Mouse (Mus musculus): ENCODE measurements around the gene Ick. TPM values are rescaled to one million over a fixed set of nuclear protein-coding genes. Genes with fewer than 3 reads are reported as not detected.

Ick gene
- polyA plus RNA-seq, 1 experiment: 8.2 TPM

GRCm38 (mm10) chr9:78088521-78088920 is 20.5 kb upstream of the Ick start:
- no peak overlapping the region for H3K27ac ChIP-seq (ENCODE audit: insufficient read depth, low read depth, low read length)
- 57% methylated on average over 4 of the region's 4 CpGs for WGBS

DNA sequence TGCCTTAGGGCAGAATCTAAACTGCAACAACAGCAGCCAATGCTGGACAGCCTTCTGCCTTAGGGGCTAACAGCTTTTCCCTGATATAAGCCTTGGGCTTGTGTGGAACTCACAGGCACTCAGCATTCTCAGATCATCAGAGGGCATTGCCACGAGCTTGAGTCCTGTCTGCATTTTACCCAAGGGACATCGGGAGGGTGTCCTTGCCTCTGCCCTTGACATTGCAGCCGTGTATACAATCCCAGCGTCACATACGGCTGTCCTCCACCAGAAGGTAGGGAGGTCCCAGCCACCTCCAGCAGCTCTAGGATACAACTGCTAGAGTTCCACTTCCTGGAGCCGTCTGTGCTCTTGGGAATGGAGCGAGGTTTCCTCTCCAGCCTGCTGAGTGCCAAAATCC is 20.0 kb upstream of the Ick start:
- H3K4me1 ChIP-seq (ENCODE audit: control insufficient read depth, insufficient read depth, low read length): no peaks in the 10 kb centered on the region
- H3K36me3 ChIP-seq (ENCODE audit: control insufficient read depth, insufficient read depth, low read length): peaks cover 12% of the 10 kb centered on the region; the same call in 1 of the 2 replicates
- TF ChIP-seq CTCF (conservative IDR thresholded peaks at IDR 0.05; ENCODE audit: insufficient read depth, insufficient read length, low read depth, low read length): no peak
- no peak for TF ChIP-seq POLR2A (IDR thresholded peaks at IDR 0.05; ENCODE audit: low read depth, low read length)
- WGBS: 65% methylated on average over 7 of the region's 7 CpGs
- H3K4me3 ChIP-seq (ENCODE audit: insufficient read depth, low read depth, low read length): no peak overlapping the region
- no peak for DNase-seq
- H3K27me3 ChIP-seq (replicated peaks; ENCODE audit: control insufficient read depth, insufficient read depth, low read length): no peaks in the 10 kb centered on the region
- H3K27ac ChIP-seq (ENCODE audit: insufficient read depth, low read depth, low read length): no peak overlapping the region

More at GRCm38 (mm10) chr9:78088521-78088920, 20.5 kb upstream of the Ick start:
- peaks cover 12% of the 10 kb centered on the region; the same call in 1 of the 2 replicates for H3K36me3 ChIP-seq (ENCODE audit: control insufficient read depth, insufficient read depth, low read length)
- DNase-seq: no peak
- H3K4me3 ChIP-seq (ENCODE audit: insufficient read depth, low read depth, low read length): no peak overlapping the region
- no peaks in the 10 kb centered on the region for H3K4me1 ChIP-seq (ENCODE audit: control insufficient read depth, insufficient read depth, low read length)
- H3K27me3 ChIP-seq (replicated peaks; ENCODE audit: control insufficient read depth, insufficient read depth, low read length): no peaks in the 10 kb centered on the region
- TF ChIP-seq CTCF (conservative IDR thresholded peaks at IDR 0.05; ENCODE audit: insufficient read depth, insufficient read length, low read depth, low read length) (no peak), POLR2A (IDR thresholded peaks at IDR 0.05; ENCODE audit: low read depth, low read length) (no peak)

DNA sequence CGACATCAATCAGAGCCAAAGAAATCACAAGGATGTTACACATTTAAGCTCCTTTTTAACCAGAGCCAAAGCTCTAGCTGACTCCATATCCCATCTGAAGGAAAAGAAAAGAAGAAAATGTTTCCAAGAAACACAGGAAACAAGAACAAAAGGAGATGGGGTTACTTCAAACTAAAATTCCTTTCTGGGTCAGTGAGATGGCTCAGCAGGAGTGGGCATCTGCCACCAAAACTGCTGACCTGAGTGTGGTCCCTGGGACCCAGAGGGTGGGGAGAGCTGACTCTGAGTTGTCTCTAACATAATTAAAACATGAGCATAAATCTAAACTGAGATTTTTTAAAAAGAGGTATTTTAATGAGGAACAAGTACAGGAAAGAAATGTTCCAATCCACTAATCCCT is 19.1 kb upstream of the Ick start:
- WGBS: 51% methylated on average over 1 of the region's 1 CpGs
- H3K36me3 ChIP-seq (ENCODE audit: control insufficient read depth, insufficient read depth, low read length): peaks cover 11% of the 10 kb centered on the region; the same call in 1 of the 2 replicates

DNA sequence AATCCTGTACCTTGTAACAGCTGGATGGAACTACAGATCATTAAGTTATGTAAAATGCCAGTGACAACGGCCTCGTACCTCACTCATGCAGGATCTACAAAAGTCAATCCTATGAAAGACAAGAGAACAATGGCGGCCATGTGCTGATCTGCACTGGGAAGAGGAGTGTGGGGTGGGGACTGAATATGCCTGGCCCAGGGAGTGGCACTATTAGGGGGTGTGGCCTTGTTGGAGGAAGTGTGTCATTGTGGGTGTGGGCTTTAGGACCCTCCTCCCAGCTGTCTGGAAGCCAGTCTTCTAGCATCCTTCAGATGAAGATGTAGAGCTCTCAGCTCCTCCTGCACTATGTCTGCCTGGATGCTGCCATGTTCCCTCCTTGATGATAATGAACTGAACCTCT is 18.4 kb upstream of the Ick start:
- 89% methylated on average over 3 of the region's 3 CpGs for WGBS

More for the DNA sequence above, 19.1 kb upstream of the Ick start:
- DNase-seq: no peak
- Histone ChIP-seq H3K27me3 (replicated peaks; ENCODE audit: control insufficient read depth, insufficient read depth, low read length) (no peaks in the 10 kb centered on the region), H3K4me3 (ENCODE audit: insufficient read depth, low read depth, low read length) (no peak overlapping the region), H3K4me1 (ENCODE audit: control insufficient read depth, insufficient read depth, low read length) (no peaks in the 10 kb centered on the region), H3K27ac (ENCODE audit: insufficient read depth, low read depth, low read length) (no peak overlapping the region)
- no peak for TF ChIP-seq CTCF (conservative IDR thresholded peaks at IDR 0.05; ENCODE audit: insufficient read depth, insufficient read length, low read depth, low read length)
- no peak for TF ChIP-seq POLR2A (IDR thresholded peaks at IDR 0.05; ENCODE audit: low read depth, low read length)

GRCm38 (mm10) chr9:78095686-78096085 is 13.3 kb upstream of the Ick start:
- WGBS: 87% methylated on average over 12 of the region's 12 CpGs
- H3K36me3 ChIP-seq (ENCODE audit: control insufficient read depth, insufficient read depth, low read length): peaks cover 21% of the 10 kb centered on the region
- H3K4me1 ChIP-seq (ENCODE audit: control insufficient read depth, insufficient read depth, low read length): no peaks in the 10 kb centered on the region
- TF ChIP-seq POLR2A (IDR thresholded peaks at IDR 0.05; ENCODE audit: low read depth, low read length): no peak
- TF ChIP-seq CTCF (conservative IDR thresholded peaks at IDR 0.05; ENCODE audit: insufficient read depth, insufficient read length, low read depth, low read length): no peak
- H3K4me3 ChIP-seq (ENCODE audit: insufficient read depth, low read depth, low read length): no peak overlapping the region
- H3K27ac ChIP-seq (ENCODE audit: insufficient read depth, low read depth, low read length): no peak overlapping the region
- no peak for DNase-seq
- H3K27me3 ChIP-seq (replicated peaks; ENCODE audit: control insufficient read depth, insufficient read depth, low read length): no peaks in the 10 kb centered on the region

More for the DNA sequence above, 18.4 kb upstream of the Ick start:
- H3K36me3 ChIP-seq (ENCODE audit: control insufficient read depth, insufficient read depth, low read length): peaks cover 8% of the 10 kb centered on the region; the same call in 1 of the 2 replicates
- no peak overlapping the region for H3K27ac ChIP-seq (ENCODE audit: insufficient read depth, low read depth, low read length)
- no peak for DNase-seq
- no peak for TF ChIP-seq CTCF (conservative IDR thresholded peaks at IDR 0.05; ENCODE audit: insufficient read depth, insufficient read length, low read depth, low read length)
- no peak for TF ChIP-seq POLR2A (IDR thresholded peaks at IDR 0.05; ENCODE audit: low read depth, low read length)
- no peak overlapping the region for H3K4me3 ChIP-seq (ENCODE audit: insufficient read depth, low read depth, low read length)
- H3K27me3 ChIP-seq (replicated peaks; ENCODE audit: control insufficient read depth, insufficient read depth, low read length): no peaks in the 10 kb centered on the region
- no peaks in the 10 kb centered on the region for H3K4me1 ChIP-seq (ENCODE audit: control insufficient read depth, insufficient read depth, low read length)

DNA sequence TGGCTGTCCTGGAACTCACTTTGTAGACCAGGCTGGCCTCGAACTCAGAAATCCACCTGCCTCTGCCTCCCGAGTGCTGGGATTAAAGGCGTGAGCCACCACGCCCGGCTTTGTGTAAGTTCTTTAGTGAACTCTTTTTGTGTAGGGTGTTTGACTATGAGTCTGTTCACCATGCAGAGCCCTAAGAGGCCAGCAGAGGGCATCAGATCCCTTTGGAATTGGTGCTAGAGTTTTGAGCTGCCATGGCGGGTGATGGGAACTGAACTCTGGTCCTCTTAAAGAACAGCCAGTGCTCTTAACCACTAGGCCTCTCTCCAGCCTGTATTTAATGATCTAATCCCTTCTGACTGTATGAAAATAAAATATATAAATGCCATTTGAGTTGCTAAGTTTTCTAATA is 12.6 kb upstream of the Ick start:
- no peaks in the 10 kb centered on the region for H3K27me3 ChIP-seq (replicated peaks; ENCODE audit: control insufficient read depth, insufficient read depth, low read length)
- no peak for DNase-seq
- H3K27ac ChIP-seq (ENCODE audit: insufficient read depth, low read depth, low read length): no peak overlapping the region
- WGBS: over 99% methylated on average over 6 of the region's 6 CpGs
- peaks cover 21% of the 10 kb centered on the region for H3K36me3 ChIP-seq (ENCODE audit: control insufficient read depth, insufficient read depth, low read length)
- H3K4me3 ChIP-seq (ENCODE audit: insufficient read depth, low read depth, low read length): no peak overlapping the region
- no peaks in the 10 kb centered on the region for H3K4me1 ChIP-seq (ENCODE audit: control insufficient read depth, insufficient read depth, low read length)
- peak; percentile 37; the same call in 1 of the 2 replicates for TF ChIP-seq CTCF (conservative IDR thresholded peaks at IDR 0.05; ENCODE audit: insufficient read depth, insufficient read length, low read depth, low read length)
- TF ChIP-seq POLR2A (IDR thresholded peaks at IDR 0.05; ENCODE audit: low read depth, low read length): no peak

DNA sequence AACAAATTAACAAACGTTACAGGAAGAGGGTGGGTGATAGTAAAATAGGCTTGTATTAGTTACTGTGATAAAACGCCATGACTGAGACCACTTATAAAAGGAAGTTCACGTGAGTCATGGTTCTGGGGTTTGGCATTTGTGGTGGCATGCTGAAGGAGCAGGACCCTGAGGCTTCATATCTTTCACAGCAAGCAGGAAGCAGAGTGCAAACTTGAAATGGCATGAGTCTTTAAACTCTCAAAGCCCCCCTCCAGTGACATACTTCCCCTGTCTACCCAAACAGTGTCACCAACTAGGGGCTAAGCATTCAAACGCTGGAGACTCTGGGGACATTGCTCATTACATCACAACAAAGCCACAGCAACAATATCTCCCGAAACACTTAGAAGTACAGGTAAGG is 8.0 kb upstream of the Ick start:
- WGBS: 78% methylated on average over 5 of the region's 5 CpGs
- peaks cover 17% of the 10 kb centered on the region for H3K36me3 ChIP-seq (ENCODE audit: control insufficient read depth, insufficient read depth, low read length)
- H3K4me1 ChIP-seq (ENCODE audit: control insufficient read depth, insufficient read depth, low read length): peaks cover 8% of the 10 kb centered on the region; the same call in 1 of the 2 replicates
- DNase-seq: no peak
- H3K27me3 ChIP-seq (replicated peaks; ENCODE audit: control insufficient read depth, insufficient read depth, low read length): no peaks in the 10 kb centered on the region
- no peak overlapping the region for H3K4me3 ChIP-seq (ENCODE audit: insufficient read depth, low read depth, low read length)
- TF ChIP-seq POLR2A (IDR thresholded peaks at IDR 0.05; ENCODE audit: low read depth, low read length) (no peak), CTCF (conservative IDR thresholded peaks at IDR 0.05; ENCODE audit: insufficient read depth, insufficient read length, low read depth, low read length) (no peak)
- no peak overlapping the region for H3K27ac ChIP-seq (ENCODE audit: insufficient read depth, low read depth, low read length)

All from kidney, adult 2 months (tissue).